Mouse (Mus musculus) G1E (cell line): ENCODE measurements at regions not wholly inside any gene's neighbourhood (a gene's known extent, or its start where the extent isn't known, plus 50 kb on each side); places are given as distances from the start of the nearest gene placed in this dataset.

Experiments
- ATAC-seq: 2 replicates; pipeline ENCODE4 v1.8.0; 2016; ENCODE audit warnings: mild to moderate bottlenecking; ENCODE audit not compliant: insufficient number of reproducible peaks, poor library complexity, low FRiP score, severe bottlenecking; ENCODE audit errors: extremely low read depth
- DNase-seq: peaks from one replicate; pipeline ENCODE4 v3.0.0; 2012; ENCODE audit warnings: low spot score
- H3K27me3 ChIP-seq: 2 replicates; pipeline ENCODE4 v1.6.1; 2012; ENCODE audit warnings: mild to moderate bottlenecking, low read length, inconsistent platforms; ENCODE audit not compliant: insufficient read depth
- H3K36me3 ChIP-seq: replicated peaks from 2 replicates; pipeline ENCODE3; 2012; ENCODE audit warnings: mild to moderate bottlenecking, inconsistent platforms
- H3K4me1 ChIP-seq: 2 replicates; pipeline ENCODE4 v1.6.1; 2012; ENCODE audit warnings: low read depth, low read length, inconsistent platforms, mixed read lengths; ENCODE audit not compliant: insufficient read depth
- H3K4me3 ChIP-seq: 2 replicates; pipeline ENCODE4 v1.5.1; 2012; ENCODE audit warnings: low read depth, mild to moderate bottlenecking, inconsistent platforms, low read length, moderate library complexity, mixed read lengths
- H3K9me3 ChIP-seq: replicated peaks from 2 replicates; pipeline ENCODE4 v1.6.1; 2012; ENCODE audit warnings: inconsistent platforms
- CTCF ChIP-seq: IDR thresholded peaks from 2 replicates; pipeline ENCODE4 v1.5.1; 2012; ENCODE audit warnings: low read depth, low read length, inconsistent platforms, mixed read lengths
- GATA1 ChIP-seq: IDR thresholded peaks from 2 replicates; pipeline ENCODE4 v1.6.1; 2012; ENCODE audit warnings: borderline replicate concordance, low read length, inconsistent platforms, mixed read lengths
- GATA2 ChIP-seq: IDR thresholded peaks from 2 replicates; pipeline ENCODE4 v1.6.1; 2012; ENCODE audit warnings: low read depth, low read length, inconsistent platforms, borderline replicate concordance
- POLR2AphosphoS5 ChIP-seq: IDR thresholded peaks from 2 replicates; pipeline ENCODE4 v1.6.1; 2012; ENCODE audit warnings: low read depth, low read length, inconsistent platforms; ENCODE audit not compliant: insufficient replicate concordance
- TAL1 ChIP-seq: conservative IDR thresholded peaks from 2 replicates; pipeline ENCODE4 v1.6.1; 2012; ENCODE audit warnings: low read depth, low read length, inconsistent platforms, mixed read lengths

DNA sequence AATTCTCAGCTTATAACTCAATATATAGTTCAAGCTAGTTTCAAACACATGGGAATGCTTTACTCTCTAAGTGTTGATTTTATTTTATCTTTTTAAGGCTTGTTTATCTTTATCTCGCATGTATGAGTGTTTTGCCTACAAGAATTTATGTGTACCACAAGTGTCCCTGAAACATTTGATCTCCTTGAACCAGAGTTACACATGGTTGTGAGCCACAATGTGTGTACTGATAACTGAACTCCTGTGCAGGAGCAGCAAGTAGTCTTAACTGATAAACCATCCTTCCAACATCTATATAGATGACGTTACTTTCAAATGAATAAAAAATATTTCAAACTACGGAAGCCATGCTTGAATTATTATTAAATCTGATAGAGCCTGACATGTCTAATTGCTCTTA, 104.5 kb downstream of the Pabpc4l start:
- Histone ChIP-seq H3K4me1 (no peaks in the 10 kb centered on the region), H3K36me3 (no peaks in the 10 kb centered on the region), H3K4me3 (no peak overlapping the region), H3K9me3 (no peaks in the 10 kb centered on the region), H3K27me3 (no peaks in the 10 kb centered on the region)
- DNase-seq = no peak
- TF ChIP-seq TAL1 = peak; percentile 61
- no peak for TF ChIP-seq CTCF
- peak; percentile 99 for ATAC-seq

DNA sequence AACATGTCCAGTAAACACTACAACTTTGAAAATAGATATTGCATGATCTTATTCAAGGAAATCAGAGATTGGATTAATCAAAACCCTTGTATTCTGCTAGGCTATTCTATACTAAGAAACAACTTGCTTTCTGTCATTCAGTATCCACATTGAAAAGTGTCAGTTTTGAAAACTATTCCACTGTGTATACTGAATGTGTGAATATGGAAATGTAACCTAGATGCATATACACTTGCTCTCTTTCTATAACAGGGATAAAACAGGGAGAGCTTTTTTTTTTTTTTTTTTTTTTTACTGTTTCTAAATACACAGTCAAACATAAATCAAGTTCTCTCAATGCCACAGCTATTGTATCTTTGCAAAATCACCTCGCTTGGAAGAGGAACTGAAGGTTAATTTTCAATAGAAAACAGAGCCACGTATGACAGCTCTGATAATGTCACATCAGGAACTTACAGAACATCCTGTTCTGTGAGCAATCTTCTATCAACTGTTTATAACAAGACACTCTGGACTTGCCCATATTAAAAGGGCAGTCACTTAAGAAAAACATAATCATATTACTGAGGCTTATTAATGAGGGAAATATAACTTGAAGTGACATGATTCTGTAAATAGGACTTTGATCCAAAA, 107.3 kb downstream of the Pabpc4l start:
- Histone ChIP-seq H3K9me3 (no peaks in the 10 kb centered on the region), H3K4me3 (no peak overlapping the region), H3K27me3 (no peaks in the 10 kb centered on the region), H3K36me3 (no peaks in the 10 kb centered on the region), H3K4me1 (no peaks in the 10 kb centered on the region)
- ATAC-seq = no peak
- TF ChIP-seq CTCF (no peak), POLR2AphosphoS5 (no peak), GATA2 (no peak), TAL1 (no peak), GATA1 (no peak)
- DNase-seq = no peak

DNA sequence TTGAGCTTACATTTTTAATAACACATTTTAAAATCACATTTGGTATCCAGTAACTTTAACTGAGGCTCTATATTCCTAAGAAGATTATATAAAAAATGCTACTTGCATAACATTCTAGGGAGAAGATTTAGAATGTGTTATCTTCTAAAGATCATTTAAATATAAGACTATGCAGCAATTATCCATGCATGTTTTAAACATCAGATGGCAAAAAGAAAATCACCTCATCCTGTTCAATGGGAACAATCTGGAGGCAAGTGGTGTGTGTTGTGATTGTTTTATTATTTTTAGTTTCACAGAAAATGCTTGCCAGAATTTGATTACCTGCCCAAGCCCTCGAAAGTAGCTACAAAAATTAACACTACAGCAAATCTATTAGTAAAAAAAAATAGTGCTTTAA, 113.5 kb downstream of the Pabpc4l start:
- no peaks in the 10 kb centered on the region for H3K27me3 ChIP-seq
- H3K36me3 ChIP-seq = no peaks in the 10 kb centered on the region
- H3K9me3 ChIP-seq = no peaks in the 10 kb centered on the region
- no peak overlapping the region for H3K4me3 ChIP-seq
- TF ChIP-seq TAL1 (no peak), GATA1 (no peak), POLR2AphosphoS5 (no peak)
- DNase-seq (no peak), ATAC-seq (no peak)
- no peaks in the 10 kb centered on the region for H3K4me1 ChIP-seq

DNA sequence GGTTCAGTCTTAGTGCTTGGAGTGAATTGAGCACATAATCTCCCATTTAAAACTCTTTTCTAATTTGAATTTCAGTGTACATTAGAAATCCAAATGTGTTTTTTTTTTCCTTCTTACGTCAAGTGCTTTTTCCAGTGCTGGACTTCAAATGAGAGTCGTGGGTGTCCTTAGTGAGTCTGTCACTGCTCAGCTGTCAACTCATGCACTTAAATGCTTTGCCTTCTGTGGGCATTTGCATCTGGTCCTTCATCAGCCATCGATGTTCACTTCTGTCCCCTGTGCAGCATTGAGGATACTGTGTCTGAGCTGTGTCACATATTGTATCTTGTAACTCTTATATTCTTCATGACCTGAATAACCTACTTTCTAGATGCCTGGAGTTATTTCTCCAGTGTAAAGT, 123.1 kb downstream of the Pabpc4l start:
- Histone ChIP-seq H3K9me3 (no peaks in the 10 kb centered on the region), H3K4me3 (no peak overlapping the region), H3K27me3 (no peaks in the 10 kb centered on the region), H3K4me1 (no peaks in the 10 kb centered on the region), H3K36me3 (no peaks in the 10 kb centered on the region)
- TF ChIP-seq POLR2AphosphoS5 = no peak
- TF ChIP-seq GATA1 = no peak
- DNase-seq (no peak), ATAC-seq (no peak)
